Mouse (Mus musculus): ENCODE results near the gene Cdh1. TPM values are rescaled to one million over a fixed set of nuclear protein-coding genes. Genes with fewer than 3 reads are reported as not detected.

Cdh1 gene
- total and polyA plus RNA-seq, 3 experiments: not detected

- no peak overlapping the region for H3K4me3 ChIP-seq (ENCODE audit: control insufficient read depth in 1 of 2, insufficient read depth in 1 of 2, low read depth in 2 of 2, low read length in 2 of 2)
- no peak for DNase-seq (ENCODE audit: low read depth, low spot score)
- H3K36me3 ChIP-seq (ENCODE audit: control insufficient read depth in 1 of 2, insufficient read depth in 2 of 2, low read length in 2 of 2): peaks cover 0 to 2% of the 10 kb centered on the region in 2 experiments; a peak in 2 of 4 replicates
- no peak overlapping the region for H3K27ac ChIP-seq (ENCODE audit: control insufficient read depth, low read depth, low read length)
- peaks cover 0 to 7% of the 10 kb centered on the region in 2 experiments for H3K27me3 ChIP-seq (ENCODE audit: control insufficient read depth in 1 of 2, insufficient read depth in 2 of 2, low read length in 2 of 2)
- TF ChIP-seq UBTF (IDR thresholded peaks at IDR 0.05; ENCODE audit: borderline replicate concordance, insufficient read depth, low read depth, low read length) (no peak), USF2 (IDR thresholded peaks at IDR 0.05; ENCODE audit: borderline replicate concordance in 1 of 2, insufficient read depth in 1 of 2, low read depth in 1 of 2, low read length in 2 of 2) (no peak), MYB (IDR thresholded peaks at IDR 0.05; ENCODE audit: low read depth, low read length) (no peak), TBP (IDR thresholded peaks at IDR 0.05; ENCODE audit: low read depth, low read length) (no peak), EP300 (IDR thresholded peaks at IDR 0.05; ENCODE audit: low read depth in 1 of 2, low read length in 2 of 2) (no peak), HCFC1 (IDR thresholded peaks at IDR 0.05; ENCODE audit: low read depth, low read length) (no peak), GABPA (IDR thresholded peaks at IDR 0.05; ENCODE audit: low read depth, low read length) (no peak), USF1 (IDR thresholded peaks at IDR 0.05; ENCODE audit: low read depth, low read length) (no peak), ZKSCAN1 (IDR thresholded peaks at IDR 0.05; ENCODE audit: low read depth, low read length) (no peak), MAX (IDR thresholded peaks at IDR 0.05; ENCODE audit: low read length) (no peak), POLR2AphosphoS5 (IDR thresholded peaks at IDR 0.05; ENCODE audit: borderline replicate concordance, low read depth, low read length) (no peak), CTCF (IDR thresholded peaks at IDR 0.05 in 2 of 3, conservative IDR thresholded peaks at IDR 0.05 in 1 of 3; ENCODE audit: control insufficient read depth in 1 of 3, insufficient read depth in 1 of 3, low read depth in 2 of 3, low read length in 3 of 3, poor library complexity in 1 of 3, severe bottlenecking in 1 of 3) (no peak), ELF1 (IDR thresholded peaks at IDR 0.05; ENCODE audit: low read depth, low read length) (no peak), ZNF384 (IDR thresholded peaks at IDR 0.05; ENCODE audit: low read depth, low read length) (no peak), TCF12 (IDR thresholded peaks at IDR 0.05; ENCODE audit: low read depth, low read length) (no peak), E2F4 (IDR thresholded peaks at IDR 0.05; ENCODE audit: borderline replicate concordance, low read depth, low read length) (no peak), BHLHE40 (IDR thresholded peaks at IDR 0.05; ENCODE audit: borderline replicate concordance, low read depth, low read length) (no peak), POLR2A (IDR thresholded peaks at IDR 0.05; ENCODE audit: control insufficient read depth in 1 of 2, insufficient read depth in 1 of 2, low read depth in 1 of 2, low read length in 2 of 2, poor library complexity in 1 of 2) (no peak), CHD1 (IDR thresholded peaks at IDR 0.05; ENCODE audit: low read depth, low read length) (no peak), ETS1 (IDR thresholded peaks at IDR 0.05; ENCODE audit: low read depth, low read length) (no peak)
- H3K9ac ChIP-seq (ENCODE audit: control insufficient read depth, low read depth, low read length, poor library complexity, severe bottlenecking): no peak overlapping the region
- peaks cover 4% of the 10 kb centered on the region in 2 experiments; a peak in 3 of 4 replicates for H3K4me1 ChIP-seq (ENCODE audit: control insufficient read depth in 1 of 2, insufficient read depth in 2 of 2, low read length in 2 of 2)
- no peaks in the 10 kb centered on the region for H3K9me3 ChIP-seq (replicated peaks; ENCODE audit: insufficient read depth, low read length)
- H3K79me2 ChIP-seq (ENCODE audit: control insufficient read depth, insufficient read depth, low read length, poor library complexity): no peaks in the 10 kb centered on the region
These were observed 21.6 kb downstream of the Cdh1 start for GRCm38 (mm10) chr8:106624743-106625142.

Measured in MEL (cell line).